Mouse (Mus musculus): ENCODE results near the gene Olfr824.
"Not testable (repeated sequence)": the region's sequence is repeated elsewhere in the genome, so short reads cannot be mapped to it uniquely, and the experiment has no call there.

Olfr824 gene

DNA sequence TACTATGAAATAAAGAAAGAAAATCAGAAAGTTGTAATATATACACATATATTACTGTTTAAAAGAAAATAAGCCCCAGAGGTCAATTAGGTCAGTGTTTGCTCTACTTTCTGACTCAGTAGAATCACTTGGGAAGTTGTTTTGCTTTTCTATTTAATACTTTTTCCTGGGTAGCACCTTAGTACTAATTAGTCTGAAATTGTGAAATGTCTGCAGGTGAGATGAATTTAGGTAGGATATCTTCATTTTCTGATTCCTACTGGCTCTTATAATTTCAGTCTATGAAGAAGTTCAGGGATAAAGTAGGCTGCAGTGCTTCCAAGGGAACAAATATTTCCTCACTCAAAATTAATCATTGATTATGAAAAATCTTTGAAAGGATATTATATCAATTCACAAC is at the start of gene Olfr824:
Gene Olfr824, minus strand, starts transcription at position 101 of the 400 bp plus-strand sequence.
- DNase-seq = not testable (repeated sequence)

DNA sequence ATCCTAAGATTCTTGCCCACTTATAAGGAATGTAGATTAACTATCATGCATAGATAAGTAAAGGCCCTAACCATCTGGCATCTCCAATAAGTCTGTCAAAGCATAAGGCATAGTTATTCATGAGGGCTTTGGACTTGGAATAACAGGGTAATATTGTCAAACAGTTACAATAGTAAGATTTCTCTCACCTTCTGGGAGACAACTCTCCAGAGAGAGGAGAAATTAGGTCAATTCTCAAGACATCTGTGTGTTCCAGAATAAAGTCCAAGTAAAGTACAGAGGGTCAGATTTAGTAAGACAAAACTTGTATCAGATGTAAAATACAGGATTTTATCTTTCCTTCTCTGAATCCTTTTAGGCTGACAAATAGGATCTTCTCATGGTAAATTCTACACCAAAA is 36.9 kb upstream of the Olfr824 start, which contains the start of gene Olfr825:
Gene Olfr825, minus strand, starts transcription at position 101 of the 400 bp plus-strand sequence.
- no peak for DNase-seq

DNA sequence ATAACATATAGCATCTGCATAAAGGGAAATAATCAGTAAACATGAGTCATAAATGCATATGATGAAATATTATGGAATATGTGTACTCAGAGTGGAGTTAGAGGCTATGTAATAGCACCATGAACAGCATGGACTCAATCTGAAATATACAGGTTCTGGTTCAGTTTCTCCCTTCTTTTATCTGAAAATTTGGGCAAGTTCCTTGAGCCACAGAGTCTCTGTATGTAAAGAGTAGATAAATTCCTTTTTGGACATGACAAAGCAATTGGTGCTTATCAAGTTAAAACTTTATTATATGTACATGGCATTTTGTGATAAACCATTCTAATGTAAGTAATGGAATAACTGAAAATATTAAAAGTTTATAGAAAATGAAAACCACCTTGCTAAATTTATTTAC is 35.4 kb upstream of the Olfr824 start:
- DNase-seq = no peak

GRCm38 (mm10) chr10:130144121-130144520 is 14.3 kb upstream of the Olfr824 start:
- DNase-seq = no peak

GRCm38 (mm10) chr10:130142481-130142880 is 12.7 kb upstream of the Olfr824 start:
- DNase-seq = not testable (repeated sequence)

- DNase-seq = no peak
These were observed 5.0 kb upstream of the Olfr824 start for GRCm38 (mm10) chr10:130134811-130135210.

- not testable (repeated sequence) for DNase-seq
These were observed 13.8 kb downstream of the Olfr824 start for GRCm38 (mm10) chr10:130116045-130116444.

DNA sequence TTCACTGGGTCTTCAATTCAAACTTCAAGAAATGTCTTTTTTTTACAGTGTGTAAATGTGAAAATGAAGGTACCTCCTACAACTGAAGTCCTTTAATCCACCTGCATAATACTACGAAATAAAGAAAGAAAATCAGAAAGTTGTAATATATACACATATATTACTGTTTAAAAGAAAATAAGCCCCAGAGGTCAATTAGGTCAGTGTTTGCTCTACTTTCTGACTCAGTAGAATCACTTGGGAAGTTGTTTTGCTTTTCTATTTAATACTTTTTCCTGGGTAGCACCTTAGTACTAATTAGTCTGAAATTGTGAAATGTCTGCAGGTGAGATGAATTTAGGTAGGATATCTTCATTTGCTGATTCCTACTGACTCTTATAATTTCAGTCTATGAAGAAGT is 14.5 kb downstream of the Olfr824 start, which contains the start of gene Olfr823:
Gene Olfr823, minus strand, starts transcription at position 101 of the 400 bp plus-strand sequence.
- DNase-seq = not testable (repeated sequence)

DNA sequence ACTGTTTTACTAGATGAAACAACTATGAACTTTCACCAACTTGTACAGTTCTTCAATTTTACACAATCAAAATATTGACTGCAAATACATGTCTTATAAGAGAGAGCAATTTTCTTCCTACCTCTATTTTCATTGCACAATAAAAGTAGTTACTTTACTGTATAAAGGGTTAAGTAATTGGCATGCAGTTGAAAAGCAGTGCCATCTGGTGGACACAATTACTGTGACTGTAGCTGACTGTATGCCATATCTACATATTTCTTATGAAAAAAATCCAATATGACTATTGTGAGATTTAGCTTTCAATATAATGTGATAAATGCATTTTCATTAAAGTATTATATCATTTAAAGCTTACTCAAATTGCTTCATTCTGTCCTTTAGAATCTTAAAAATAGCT is 33.7 kb downstream of the Olfr824 start:
- DNase-seq = no peak

DNA sequence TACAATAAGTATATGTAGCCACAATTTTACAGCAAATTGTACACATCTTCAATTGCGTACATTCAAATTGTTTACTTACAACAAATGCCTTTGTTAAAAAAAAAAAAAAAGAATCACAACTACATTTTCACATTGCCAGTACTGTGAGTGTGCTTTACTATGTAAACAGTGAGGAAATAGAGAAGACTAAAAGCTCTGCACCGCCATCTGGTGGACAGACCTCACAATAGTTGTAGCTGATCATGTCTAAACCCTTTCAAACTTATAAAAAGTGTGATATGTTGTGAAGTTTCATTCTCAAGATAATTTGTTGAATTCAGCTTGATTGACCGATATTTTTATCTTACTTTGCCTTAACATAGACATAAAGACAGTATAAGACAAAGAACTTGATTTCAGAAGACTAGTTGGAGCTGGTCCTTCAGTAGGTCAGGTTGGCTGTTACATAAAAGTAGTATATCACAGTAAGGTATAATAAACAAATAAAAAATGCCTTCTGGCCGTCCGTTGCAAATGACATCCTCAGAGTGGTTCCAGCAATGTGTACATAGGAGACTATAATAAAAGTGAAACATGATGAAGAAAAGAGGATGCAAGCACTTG is 36.9 kb downstream of the Olfr824 start:
- DNase-seq = peak; percentile 6 to 12
